Mouse (Mus musculus): ENCODE results near the gene Rab13. TPM values are rescaled to one million over a fixed set of nuclear protein-coding genes. Genes with fewer than 3 reads are reported as not detected.
"Not testable (repeated sequence)": the region's sequence is repeated elsewhere in the genome, so short reads cannot be mapped to it uniquely, and the experiment has no call there.

The Rab13 gene
- polyA plus RNA-seq, 1 experiment from 2014 or later, result 40.8 TPM

DNA sequence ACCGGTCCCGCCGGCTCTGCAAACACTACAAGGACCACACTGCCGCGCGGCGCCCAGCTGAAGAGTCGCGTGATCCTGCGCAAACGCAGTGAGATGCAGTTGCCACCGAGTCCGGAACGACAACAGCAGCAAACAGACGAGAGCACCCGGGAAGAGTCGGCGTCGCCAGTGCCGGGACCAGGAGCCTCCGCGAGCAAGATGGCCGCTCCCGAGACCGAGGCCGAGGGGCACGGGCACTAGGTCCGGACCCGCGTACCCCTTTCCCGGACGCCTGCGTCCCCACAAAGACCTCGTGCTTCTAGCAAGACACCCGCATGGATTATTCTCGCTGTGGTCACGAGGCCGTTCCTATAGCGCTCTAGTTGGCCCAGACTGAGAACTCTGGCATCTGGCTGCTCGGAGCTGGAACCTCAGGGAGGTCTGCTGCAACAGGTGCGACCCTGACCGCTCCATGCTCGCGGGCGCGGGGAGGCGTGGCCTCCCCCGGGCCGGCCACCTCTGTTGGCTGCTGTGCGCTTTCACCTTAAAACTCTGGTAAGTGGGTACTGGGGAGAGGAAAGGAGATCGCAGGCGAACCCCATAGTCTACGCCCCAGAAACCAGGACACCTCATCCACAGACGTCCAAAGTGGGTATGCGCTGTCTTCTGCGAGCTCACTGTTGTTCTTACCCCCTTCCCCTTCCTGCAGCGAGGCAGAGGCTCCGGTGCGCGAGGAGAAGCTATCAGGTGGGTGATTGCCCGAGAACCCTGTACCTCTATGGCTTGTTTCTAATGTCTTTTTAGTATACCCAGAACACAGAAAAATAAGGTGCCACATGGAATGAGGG lies 18.2 kb downstream of the Rab13 start, which contains the start of gene Jtb:
Gene Jtb, plus strand, starts transcription at position 91 of the 827 bp plus-strand sequence.
- Histone ChIP-seq H3K9ac (peak within 1 kb of the TSS; percentile 73), H3K9me3 (replicated peaks) (no peaks in the 10 kb centered on the region), H3K27ac (peak within 1 kb of the TSS; percentile 97), H3K36me3 (peaks cover 33% of the 10 kb centered on the region), H3K4me1 (peaks cover 13% of the 10 kb centered on the region), H3K27me3 (no peaks in the 10 kb centered on the region), H3K4me2 (peak within 1 kb of the TSS; percentile 82), H3K4me3 (replicated peaks) (peak within 1 kb of the TSS; percentile 85)
- ATAC-seq (replicated peaks; ENCODE audit: low FRiP score), result peak; percentile 97
- under 1% methylated on average over 61 of the region's 61 CpGs for WGBS

DNA sequence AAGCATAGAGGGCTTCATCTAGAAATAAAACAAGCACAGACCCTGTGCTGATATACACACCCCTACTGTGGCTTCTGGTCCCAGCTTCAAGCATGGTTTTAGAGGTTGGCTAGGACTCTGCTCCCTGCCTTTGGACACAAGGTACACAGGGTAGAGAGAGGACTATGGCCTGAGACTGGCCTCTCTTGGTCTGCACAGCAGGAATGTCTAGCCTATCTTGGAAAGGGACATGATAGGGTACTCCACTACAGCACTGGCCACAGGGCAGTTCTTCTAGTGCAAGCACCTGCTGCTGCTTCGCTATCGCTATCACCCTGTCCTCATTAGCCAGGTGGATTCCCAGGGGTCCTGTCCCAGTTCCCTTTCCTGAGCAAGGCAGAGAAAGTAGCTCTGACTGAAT lies 27.8 kb downstream of the Rab13 start:
- Histone ChIP-seq H3K27me3 (no peaks in the 10 kb centered on the region), H3K9ac (no peak overlapping the region), H3K36me3 (peaks cover 8% of the 10 kb centered on the region; the same call in 1 of the 2 replicates), H3K4me2 (no peak overlapping the region), H3K4me1 (peaks cover 17% of the 10 kb centered on the region), H3K9me3 (replicated peaks) (no peaks in the 10 kb centered on the region), H3K4me3 (replicated peaks) (no peak overlapping the region), H3K27ac (no peak overlapping the region)
- WGBS, result 98% methylated on average over 2 of the region's 2 CpGs
- ATAC-seq (replicated peaks; ENCODE audit: low FRiP score), result no peak

DNA sequence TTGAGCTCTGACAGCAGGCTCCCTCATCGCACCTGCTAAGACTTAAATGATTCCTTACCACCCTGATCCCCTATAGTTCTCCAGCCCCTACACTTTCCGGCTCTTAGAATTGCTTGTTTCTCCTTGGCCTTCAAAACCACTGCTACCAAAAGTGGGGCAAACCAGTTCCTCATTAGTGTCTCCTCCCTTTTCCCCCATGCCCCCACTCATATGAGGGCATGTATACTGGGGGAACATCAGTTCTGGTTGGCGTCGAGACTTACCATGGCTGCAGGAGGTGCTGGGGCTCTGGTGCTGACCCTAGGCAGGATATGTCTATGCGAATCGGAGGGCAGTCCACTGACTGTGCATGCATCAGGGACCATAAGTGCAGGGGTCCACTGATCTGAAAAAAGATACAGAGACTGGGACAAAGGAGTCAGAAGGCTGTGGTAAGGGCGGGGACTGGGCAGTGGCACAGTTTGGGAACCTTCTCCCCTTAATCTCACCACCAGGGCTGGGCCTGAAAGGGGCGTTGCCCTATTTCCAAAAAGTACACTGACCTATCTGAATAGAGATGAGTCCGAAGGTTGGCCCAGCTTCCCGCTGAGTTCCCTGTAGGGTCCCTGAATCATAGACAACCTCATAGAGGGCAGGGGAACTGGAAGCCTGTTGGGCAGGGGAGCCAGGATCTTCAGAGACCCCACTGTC lies 28.3 kb downstream of the Rab13 start:
- Histone ChIP-seq H3K9me3 (replicated peaks) (no peaks in the 10 kb centered on the region), H3K4me2 (no peak overlapping the region), H3K27ac (no peak overlapping the region), H3K9ac (no peak overlapping the region), H3K36me3 (peaks cover 4% of the 10 kb centered on the region; the same call in 1 of the 2 replicates), H3K4me1 (peaks cover 17% of the 10 kb centered on the region), H3K27me3 (no peaks in the 10 kb centered on the region), H3K4me3 (replicated peaks) (no peak overlapping the region)
- 84% methylated on average over 10 of the region's 10 CpGs for WGBS
- no peak for ATAC-seq (replicated peaks; ENCODE audit: low FRiP score)

DNA sequence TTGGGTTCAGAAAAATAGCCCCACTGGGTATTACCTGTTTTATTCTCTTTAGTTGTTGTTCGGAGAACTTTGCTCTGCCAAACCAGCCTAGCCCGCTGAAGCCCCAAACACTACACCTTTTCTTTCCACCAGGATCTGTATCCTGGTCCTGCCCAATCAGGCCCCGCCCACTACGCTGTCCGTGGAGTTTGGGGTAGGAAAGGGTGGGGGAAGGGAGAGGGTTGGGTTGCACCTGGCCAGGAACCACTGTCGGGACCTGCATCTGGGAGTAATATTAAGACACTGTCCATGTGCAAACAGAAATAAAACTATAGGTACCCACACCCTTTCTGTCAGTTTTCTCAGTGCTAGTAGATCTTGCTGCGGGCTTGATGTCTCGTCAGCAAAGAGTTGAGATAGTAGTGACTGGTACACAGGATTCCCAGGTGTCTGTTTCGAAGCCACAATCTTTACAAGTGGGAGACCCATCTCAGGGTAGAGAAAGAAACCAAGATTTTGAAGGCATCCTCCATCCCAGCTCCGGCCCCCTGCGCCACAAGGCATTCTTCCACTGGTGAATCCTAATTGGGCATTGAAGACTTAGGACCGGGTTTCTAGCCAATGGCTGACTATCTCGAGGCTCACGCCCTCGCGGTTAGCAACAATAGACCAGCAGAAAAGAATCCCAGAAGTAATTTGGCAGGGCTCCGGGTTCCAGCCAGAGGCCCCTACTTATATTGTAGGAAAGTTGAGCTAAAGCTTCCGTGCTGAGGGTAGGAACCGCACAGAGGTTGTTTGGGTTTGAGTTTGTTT lies 29.7 kb downstream of the Rab13 start, which contains the start of gene Creb3l4:
Gene Creb3l4, minus strand, starts transcription at position 529 of the 792 bp plus-strand sequence.
- Histone ChIP-seq H3K27ac (peak within 1 kb of the TSS; percentile 63), H3K4me1 (peaks cover 21% of the 10 kb centered on the region), H3K27me3 (no peaks in the 10 kb centered on the region), H3K4me3 (replicated peaks) (peak within 1 kb of the TSS; percentile 46), H3K36me3 (no peaks in the 10 kb centered on the region), H3K4me2 (peak within 1 kb of the TSS; percentile 75), H3K9me3 (replicated peaks) (no peaks in the 10 kb centered on the region), H3K9ac (peak within 1 kb of the TSS; percentile 30; the same call in 1 of the 2 replicates)
- 2% methylated on average over 19 of the region's 19 CpGs for WGBS
- peak; percentile 66 for ATAC-seq (replicated peaks; ENCODE audit: low FRiP score)

DNA sequence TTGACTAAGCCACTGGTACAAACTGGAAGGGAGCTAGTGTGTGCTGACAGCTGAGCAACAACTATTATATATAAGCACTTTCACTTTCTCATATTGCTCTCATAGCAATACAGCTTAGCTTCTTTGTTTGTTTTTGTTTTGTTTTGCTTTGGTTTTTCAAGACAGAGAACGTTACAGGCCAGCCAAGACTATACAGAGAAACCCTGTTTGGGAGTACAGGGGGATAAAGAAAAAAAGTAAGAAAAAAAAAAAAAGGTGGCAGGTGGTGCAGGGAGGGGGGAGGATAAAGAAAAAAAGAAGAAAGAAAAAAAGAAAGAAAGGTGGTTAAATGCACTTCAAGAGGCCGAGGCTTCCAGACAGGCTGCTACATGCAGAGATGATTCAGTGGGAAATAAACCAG lies 31.9 kb downstream of the Rab13 start:
- no peak overlapping the region for H3K27ac ChIP-seq
- H3K9me3 ChIP-seq (replicated peaks), result no peaks in the 10 kb centered on the region
- peaks cover 12% of the 10 kb centered on the region for H3K36me3 ChIP-seq
- no peak overlapping the region for H3K4me3 ChIP-seq (replicated peaks)
- 62% methylated on average over 2 of the region's 2 CpGs for WGBS
- H3K4me2 ChIP-seq, result no peak overlapping the region
- no peak for ATAC-seq (replicated peaks; ENCODE audit: low FRiP score)
- H3K27me3 ChIP-seq, result no peaks in the 10 kb centered on the region
- peaks cover 32% of the 10 kb centered on the region for H3K4me1 ChIP-seq
- H3K9ac ChIP-seq, result no peak overlapping the region

DNA sequence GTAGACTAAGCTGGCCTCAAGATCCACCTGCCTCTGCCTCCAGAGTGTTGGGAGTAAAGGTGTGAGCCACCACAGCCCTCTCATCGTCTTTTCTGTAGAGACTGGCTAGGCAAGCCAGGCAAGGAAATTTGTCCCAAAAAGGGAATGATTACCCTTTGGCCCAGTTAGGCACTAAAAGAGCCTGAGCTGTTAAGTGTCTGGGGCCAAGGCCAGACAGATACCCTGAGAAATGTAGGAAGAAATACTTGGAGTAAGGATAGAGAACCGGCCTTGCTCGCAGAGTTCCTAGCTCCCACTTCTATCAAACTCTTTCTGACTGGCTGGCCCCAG lies 34.1 kb downstream of the Rab13 start:
- Histone ChIP-seq H3K4me2 (peak overlapping the region; percentile 85), H3K9me3 (replicated peaks) (no peaks in the 10 kb centered on the region), H3K36me3 (peaks cover 26% of the 10 kb centered on the region), H3K27me3 (no peaks in the 10 kb centered on the region), H3K4me3 (replicated peaks) (peak overlapping the region; percentile 74), H3K4me1 (peaks cover 37% of the 10 kb centered on the region), H3K27ac (peak overlapping the region; percentile 94), H3K9ac (peak overlapping the region; percentile 41)
- 0% methylated on average over 3 of the region's 3 CpGs for WGBS
- no peak; the same call in 1 of the 2 replicates for ATAC-seq (replicated peaks; ENCODE audit: low FRiP score)

DNA sequence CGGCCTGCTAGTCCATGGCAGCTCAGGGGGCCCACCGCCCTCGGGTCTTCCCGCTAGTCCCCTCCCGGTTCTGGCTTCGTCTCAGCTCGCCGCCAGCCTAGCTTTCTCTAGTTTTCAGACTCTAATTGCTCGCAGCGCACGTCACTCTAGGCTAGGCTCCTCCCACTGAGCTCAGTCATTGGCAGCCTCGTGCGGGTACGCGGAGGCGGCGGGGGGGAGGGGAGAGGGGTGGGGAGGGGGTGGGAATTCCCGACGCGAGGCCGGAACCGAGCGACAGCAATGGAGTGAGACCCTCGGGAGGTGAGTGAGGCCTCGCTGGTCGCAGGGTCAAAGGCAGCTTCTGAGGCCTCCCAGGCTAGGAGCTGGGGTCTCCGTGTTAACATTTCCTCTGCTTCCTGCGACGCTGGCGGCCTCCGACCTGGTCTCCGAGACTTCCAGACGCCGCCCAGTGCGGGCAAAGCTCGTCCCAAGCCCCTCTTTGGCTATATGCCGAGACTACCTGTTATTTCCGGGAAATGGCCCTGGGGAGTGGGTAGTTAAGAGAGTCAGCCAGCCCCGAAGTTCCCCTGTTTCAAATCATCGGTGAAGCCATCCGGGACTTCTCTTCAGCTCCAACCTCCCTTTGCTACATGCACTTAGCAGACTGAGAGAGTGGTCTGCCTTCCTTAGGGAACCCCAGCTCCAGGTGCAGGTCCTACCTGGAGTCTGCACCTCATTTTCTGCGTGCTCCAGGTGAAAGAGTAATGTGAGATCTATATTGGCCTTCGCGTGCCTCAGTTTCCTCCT lies 34.7 kb downstream of the Rab13 start, which contains the start of gene Slc39a1:
Gene Slc39a1, plus strand, starts transcription at position 213 of the 786 bp plus-strand sequence.
- peaks cover 26% of the 10 kb centered on the region for H3K36me3 ChIP-seq
- peak within 1 kb of the TSS; percentile 74 for H3K9ac ChIP-seq
- peak within 1 kb of the TSS; percentile 74 for H3K4me3 ChIP-seq (replicated peaks)
- peak within 1 kb of the TSS; percentile 94 for H3K27ac ChIP-seq
- no peaks in the 10 kb centered on the region for H3K27me3 ChIP-seq
- no peaks in the 10 kb centered on the region for H3K9me3 ChIP-seq (replicated peaks)
- peaks cover 31% of the 10 kb centered on the region for H3K4me1 ChIP-seq
- ATAC-seq (replicated peaks; ENCODE audit: low FRiP score), result peak; percentile 95
- peak within 1 kb of the TSS; percentile 85 for H3K4me2 ChIP-seq
- under 1% methylated on average over 44 of the region's 44 CpGs for WGBS

DNA sequence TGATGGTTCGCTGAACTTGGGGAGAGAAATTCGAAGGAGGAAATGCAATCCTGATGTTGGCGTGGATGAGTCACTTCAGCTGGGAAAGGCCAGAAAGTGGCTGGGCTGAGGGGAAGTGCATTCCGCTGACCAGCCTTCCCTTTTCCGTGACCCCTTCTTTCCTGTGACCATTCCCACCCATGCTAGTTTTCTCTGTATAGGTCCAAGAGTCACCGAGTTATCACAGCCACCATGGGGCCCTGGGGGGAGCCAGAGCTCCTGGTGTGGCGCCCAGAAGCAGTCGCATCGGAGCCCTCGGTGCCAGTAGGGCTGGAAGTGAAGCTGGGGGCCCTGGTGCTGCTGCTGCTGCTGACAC lies 35.2 kb downstream of the Rab13 start:
- peak overlapping the region; percentile 74 for H3K9ac ChIP-seq
- H3K4me2 ChIP-seq, result peak overlapping the region; percentile 85
- H3K27me3 ChIP-seq, result no peaks in the 10 kb centered on the region
- H3K4me3 ChIP-seq (replicated peaks), result peak overlapping the region; percentile 74
- peak overlapping the region; percentile 94 for H3K27ac ChIP-seq
- H3K4me1 ChIP-seq, result peaks cover 25% of the 10 kb centered on the region
- ATAC-seq (replicated peaks; ENCODE audit: low FRiP score), result no peak
- H3K9me3 ChIP-seq (replicated peaks), result no peaks in the 10 kb centered on the region
- peaks cover 26% of the 10 kb centered on the region for H3K36me3 ChIP-seq
- whole genome bisulfite sequencing, result 3% methylated on average over 10 of the region's 10 CpGs

DNA sequence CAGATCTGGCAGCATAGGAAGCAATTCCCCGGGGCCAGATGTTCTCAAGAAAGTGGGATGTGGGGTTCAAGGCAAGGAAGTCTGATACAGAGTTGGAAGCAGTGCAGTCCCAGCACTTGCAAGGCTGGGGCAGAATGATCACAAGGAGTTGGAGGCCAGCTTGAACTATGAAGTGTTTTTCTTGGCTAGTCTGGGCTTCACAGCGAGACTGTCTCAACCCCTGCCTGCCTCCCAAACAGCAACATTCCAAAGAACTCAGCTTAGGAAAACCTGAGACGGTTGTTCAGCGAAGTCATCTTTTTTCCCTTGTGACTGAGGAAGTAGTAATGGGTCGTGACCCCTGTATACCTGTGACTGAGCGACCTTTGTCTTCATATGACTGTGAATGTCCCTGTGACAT lies 37.3 kb downstream of the Rab13 start:
- no peak overlapping the region for H3K4me2 ChIP-seq
- H3K36me3 ChIP-seq, result peaks cover 26% of the 10 kb centered on the region
- ATAC-seq (replicated peaks; ENCODE audit: low FRiP score), result no peak
- WGBS, result 66% methylated on average over 6 of the region's 6 CpGs
- 0 out of 2 replicates have a peak overlapping the region, but pooled peaks have one; percentile 41 for H3K27ac ChIP-seq
- H3K4me3 ChIP-seq (replicated peaks), result no peak overlapping the region
- no peaks in the 10 kb centered on the region for H3K27me3 ChIP-seq
- no peak overlapping the region for H3K9ac ChIP-seq
- no peaks in the 10 kb centered on the region for H3K9me3 ChIP-seq (replicated peaks)
- peaks cover 32% of the 10 kb centered on the region for H3K4me1 ChIP-seq

DNA sequence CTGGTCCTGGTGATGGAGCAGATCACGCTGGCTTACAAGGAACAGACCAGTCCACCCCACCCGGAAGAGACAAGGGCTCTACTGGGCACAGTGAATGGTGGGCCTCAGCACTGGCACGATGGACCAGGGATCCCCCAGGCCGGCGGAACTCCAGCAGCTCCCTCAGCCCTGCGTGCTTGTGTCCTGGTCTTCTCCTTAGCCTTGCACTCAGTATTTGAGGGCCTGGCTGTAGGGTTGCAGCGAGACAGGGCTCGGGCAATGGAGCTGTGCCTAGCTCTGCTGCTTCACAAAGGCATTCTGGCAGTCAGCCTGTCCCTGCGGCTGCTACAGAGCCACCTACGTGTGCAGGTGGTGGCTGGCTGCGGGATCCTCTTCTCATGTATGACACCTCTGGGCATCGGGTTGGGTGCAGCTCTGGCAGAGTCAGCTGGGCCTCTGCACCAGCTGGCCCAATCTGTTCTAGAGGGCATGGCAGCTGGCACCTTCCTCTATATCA lies 38.3 kb downstream of the Rab13 start:
- not testable (repeated sequence) for H3K4me3 ChIP-seq (replicated peaks)

DNA sequence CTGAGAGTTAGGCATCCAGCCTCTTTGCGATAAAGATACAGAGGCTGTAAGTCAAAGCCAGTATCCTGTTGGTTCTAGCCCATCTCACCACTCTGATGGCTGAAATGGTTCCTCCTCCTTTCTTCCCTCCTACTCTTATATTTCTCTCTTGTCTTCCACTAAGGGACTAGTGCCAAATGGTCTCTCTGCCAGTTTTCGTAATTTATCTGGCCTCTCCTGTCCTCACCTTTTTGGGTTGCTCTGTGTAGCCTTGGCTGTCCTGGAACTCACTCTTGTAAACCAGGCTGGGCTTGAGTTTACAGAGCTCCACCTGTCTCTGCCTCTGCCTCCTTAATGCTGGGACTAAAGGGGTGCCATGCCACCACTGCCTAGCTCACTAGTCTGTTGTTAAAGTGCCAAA lies 39.2 kb downstream of the Rab13 start:
- peaks cover 35% of the 10 kb centered on the region for H3K36me3 ChIP-seq
- not testable (repeated sequence) for H3K9me3 ChIP-seq (replicated peaks); H3K4me2 ChIP-seq; H3K27ac ChIP-seq; H3K4me3 ChIP-seq (replicated peaks); ATAC-seq (replicated peaks; ENCODE audit: low FRiP score); H3K9ac ChIP-seq; H3K27me3 ChIP-seq
- WGBS, result 88% methylated on average over 2 of the region's 2 CpGs
- H3K4me1 ChIP-seq, result peaks cover 35% of the 10 kb centered on the region

More for the DNA sequence above, 38.3 kb downstream of the Rab13 start:
- not testable (repeated sequence) for H3K27me3 ChIP-seq; H3K9ac ChIP-seq; H3K27ac ChIP-seq; H3K9me3 ChIP-seq (replicated peaks); H3K4me2 ChIP-seq; ATAC-seq (replicated peaks; ENCODE audit: low FRiP score)
- WGBS, result 93% methylated on average over 10 of the region's 12 CpGs
- Histone ChIP-seq H3K4me1 (peaks cover 38% of the 10 kb centered on the region), H3K36me3 (peaks cover 27% of the 10 kb centered on the region)
